Mouse (Mus musculus): ENCODE measurements around the gene Wdfy3.
"Not testable (repeated sequence)": the region's sequence is repeated elsewhere in the genome, so short reads cannot be mapped to it uniquely, and the experiment has no call there.

The Wdfy3 gene

DNA sequence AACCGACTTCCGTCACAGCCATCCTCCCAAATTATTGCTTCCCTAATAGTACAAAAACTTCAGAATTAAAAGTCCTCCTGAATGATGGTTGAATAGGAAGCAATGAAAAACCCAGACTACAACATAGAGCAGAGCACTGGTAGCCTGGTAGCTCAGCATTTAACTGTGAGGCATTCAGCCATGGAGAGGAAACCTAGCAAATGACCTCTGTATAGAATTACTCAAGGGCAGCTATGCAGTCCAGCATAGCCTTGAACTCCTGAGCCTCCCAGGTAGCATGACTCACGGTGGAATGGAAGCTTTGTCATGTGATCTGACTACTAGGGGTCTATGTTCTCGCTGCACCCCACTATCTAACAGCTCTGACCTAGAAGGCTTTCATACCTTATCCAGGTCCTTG, 189.8 kb downstream of the Wdfy3 start:
- no peak for DNase-seq

DNA sequence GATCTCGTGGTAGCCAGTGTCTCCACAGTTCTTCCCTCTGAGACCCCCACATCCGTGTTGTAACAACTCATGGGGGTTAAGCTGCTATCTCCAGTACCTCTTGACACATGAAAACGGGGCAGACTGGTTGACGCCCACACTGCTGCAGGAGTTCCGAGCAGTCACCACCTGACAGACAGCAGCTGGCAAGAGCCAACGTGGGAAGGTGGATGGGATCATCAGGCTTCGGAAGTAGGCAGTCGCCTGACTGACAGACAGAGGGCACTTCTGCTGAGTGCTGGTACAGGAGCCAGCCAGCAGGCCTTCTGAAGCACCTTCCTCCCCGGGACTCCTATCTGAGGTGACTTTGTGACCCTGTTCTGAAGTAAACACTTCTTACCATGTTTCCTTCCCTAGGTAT, 191.3 kb downstream of the Wdfy3 start:
- no peak for DNase-seq

GRCm38 (mm10) chr5:101876185-101876584, 193.5 kb downstream of the Wdfy3 start:
- DNase-seq, result no peak

DNA sequence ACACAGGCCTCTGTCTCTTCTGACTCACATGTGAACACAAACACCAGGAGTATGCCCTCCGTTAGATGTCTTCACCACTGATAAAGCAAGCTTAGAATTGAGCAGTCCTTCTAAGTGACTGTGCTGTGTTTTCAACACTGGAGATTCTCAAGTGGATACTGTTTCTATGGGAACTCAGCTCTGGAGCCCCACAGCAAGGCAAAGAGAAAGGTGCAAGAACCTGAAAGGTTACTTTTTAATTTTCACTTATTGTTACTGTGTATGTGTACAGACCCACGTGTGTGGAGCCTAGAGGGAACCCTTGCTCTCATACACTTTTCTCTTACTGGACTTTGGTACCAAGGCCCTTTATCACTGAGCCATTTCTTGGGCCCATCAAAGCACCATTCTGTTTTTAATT, 203.0 kb downstream of the Wdfy3 start:
- no peak for DNase-seq

- DNase-seq, result no peak
Measured at GRCm38 (mm10) chr5:101863946-101864345, 205.8 kb downstream of the Wdfy3 start.

- DNase-seq, result no peak
Measured at GRCm38 (mm10) chr5:101862651-101863050, 207.1 kb downstream of the Wdfy3 start.

GRCm38 (mm10) chr5:101861786-101862571, 207.7 kb downstream of the Wdfy3 start:
- no peak for DNase-seq

DNA sequence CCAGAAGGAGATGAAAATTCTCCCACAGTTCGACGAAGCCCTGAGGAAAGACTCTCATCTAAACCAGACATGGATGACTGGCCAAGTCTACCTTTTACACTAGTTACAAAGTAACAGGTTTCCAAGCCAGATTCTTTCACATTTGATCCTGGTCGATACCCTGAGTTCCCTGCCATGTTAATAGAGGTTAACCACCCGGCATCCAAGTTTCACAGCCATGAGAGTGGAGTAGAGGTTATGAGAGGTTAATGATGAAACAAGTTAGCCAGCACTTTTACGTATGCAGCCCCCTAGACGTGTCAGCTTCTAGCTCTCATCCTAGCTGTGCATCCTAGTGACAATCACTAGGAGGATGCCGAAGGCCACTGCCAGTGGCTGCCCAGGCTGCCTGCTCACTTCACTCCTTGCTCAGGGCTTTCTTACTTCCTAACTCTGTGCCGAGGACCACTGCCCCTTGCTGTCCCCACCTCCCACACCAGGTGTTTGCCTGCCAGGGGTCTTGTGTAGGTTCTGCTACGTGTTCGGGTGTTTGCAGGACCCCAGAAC, 210.8 kb downstream of the Wdfy3 start:
- DNase-seq, result no peak

DNA sequence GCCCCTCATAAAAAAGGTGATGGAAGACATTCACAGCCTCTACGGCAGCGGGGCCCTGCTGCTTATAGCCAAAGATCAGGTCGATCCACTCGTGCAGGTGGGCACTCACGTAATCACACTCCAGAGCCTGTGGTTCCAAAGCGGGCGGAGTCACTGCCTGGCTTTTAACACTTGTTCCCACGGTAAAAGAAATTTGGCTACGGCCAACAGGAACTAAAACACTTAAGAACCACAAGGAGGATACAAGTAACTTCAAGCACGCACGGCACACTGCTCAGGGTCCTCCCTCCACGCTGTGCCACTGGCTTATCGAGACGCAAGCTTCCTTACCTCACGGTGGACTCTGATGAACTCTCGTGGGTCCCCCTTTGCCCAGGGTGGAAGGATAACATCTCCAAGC, 214.2 kb downstream of the Wdfy3 start:
- DNase-seq, result no peak

DNA sequence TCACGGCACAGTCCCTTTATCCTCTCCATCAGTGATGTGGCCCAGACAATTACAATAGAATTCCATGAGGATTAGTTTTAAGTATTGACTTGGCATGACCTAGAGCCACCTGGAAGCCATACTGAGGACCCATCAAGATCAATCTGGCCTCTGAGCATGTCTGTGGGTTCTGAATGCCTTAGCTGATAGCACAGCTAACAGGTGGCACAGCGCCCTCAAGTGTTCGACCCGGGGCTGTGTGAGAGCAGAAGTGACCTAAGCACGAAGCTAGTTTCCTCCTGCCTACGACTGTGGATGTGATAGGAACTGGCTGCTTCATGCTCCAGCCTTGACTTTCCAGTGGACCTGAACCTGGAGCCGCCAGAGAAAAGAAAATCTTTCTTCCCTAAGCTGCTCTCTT, 215.1 kb downstream of the Wdfy3 start:
- DNase-seq, result no peak

DNA sequence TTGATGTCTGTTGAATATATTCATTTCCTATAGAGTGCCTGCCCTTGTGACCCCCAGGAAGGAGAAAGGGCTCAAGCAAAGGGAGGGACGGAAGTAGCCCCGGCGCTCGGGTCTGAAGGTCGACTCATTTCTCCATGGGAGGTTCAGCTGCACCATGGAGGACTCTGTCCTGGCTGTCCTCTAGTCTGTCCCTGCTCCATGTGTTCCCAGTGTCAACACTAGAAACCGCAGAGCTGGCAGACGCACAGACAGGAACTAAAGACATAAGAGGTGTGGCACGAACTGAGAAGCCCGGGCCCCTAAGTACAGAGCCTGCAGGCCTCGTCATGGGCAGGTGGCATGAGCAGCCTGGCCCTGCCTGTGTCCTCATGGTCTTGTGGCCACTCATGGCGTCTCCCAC, 215.6 kb downstream of the Wdfy3 start:
- no peak for DNase-seq

GRCm38 (mm10) chr5:101852116-101852680, 217.5 kb downstream of the Wdfy3 start:
- DNase-seq, result no peak

DNA sequence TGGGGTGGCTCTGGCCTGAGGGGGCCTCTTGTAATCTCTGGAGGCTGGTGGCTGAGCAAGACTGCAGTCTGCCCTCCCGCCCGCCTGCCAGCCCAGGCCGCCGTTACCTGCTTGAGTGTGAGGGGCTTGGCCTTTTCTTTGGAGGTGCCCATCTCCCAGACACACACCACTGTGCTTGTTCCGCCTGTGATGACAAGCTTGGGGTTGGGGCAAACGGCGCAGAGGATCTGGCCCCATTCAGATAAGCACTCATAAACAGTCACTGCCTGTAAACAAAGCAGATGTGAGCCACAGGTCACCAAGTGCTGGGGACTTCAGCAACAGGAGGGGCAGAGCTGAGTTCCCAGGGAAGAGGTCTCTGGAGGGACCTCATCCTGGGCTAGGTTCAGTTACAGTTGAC, 218.6 kb downstream of the Wdfy3 start:
- no peak for DNase-seq

GRCm38 (mm10) chr5:101847762-101848161, 222.0 kb downstream of the Wdfy3 start:
- DNase-seq, result no peak

- no peak for DNase-seq
Measured at GRCm38 (mm10) chr5:101847323-101847722, 222.4 kb downstream of the Wdfy3 start.

DNA sequence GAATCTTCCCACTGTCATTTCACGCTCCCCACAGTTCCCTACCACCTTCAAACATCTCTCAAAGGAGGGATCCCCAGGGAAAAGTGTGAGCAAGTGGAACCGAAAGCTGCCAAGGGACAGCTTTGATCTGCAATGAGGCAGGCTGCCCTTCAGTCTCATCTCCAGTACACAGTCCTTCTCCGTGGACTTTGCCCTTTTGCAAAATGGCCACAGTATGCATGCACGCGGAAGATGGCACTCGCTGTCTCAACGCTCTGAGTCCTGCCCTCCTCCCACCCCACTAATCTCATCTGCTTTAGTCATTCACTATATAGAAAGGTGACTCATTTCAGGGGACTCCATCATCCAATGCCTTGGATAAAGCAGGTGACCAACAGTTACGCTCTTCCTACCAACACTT, 223.8 kb downstream of the Wdfy3 start:
- no peak for DNase-seq

GRCm38 (mm10) chr5:101845011-101845410, 224.7 kb downstream of the Wdfy3 start:
- no peak for DNase-seq

GRCm38 (mm10) chr5:101840476-101840875, 229.2 kb downstream of the Wdfy3 start:
- DNase-seq, result peak; percentile 37

DNA sequence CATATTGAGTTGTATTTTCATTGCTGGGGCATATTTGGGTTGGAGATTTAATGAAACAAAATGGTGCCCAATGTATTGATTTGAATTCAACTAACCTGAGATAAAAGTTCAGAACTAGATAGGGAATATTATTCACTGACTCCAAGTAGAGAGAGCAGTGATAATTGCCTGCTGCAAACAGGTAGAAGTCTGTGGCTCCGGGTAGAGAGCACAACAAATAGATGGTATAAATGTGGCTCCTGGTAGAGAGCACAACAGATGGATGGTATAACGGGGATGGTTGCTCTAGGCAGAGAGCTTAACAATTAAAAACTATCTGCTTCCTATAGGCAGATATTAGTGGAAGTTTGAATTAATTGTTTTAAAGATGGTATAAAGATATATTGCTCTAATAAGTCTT, 232.1 kb downstream of the Wdfy3 start:
- DNase-seq, result not testable (repeated sequence)

- DNase-seq, result no peak
Measured at GRCm38 (mm10) chr5:101836221-101836620, 233.5 kb downstream of the Wdfy3 start.

GRCm38 (mm10) chr5:101833875-101834274, 235.8 kb downstream of the Wdfy3 start:
- no peak for DNase-seq

DNA sequence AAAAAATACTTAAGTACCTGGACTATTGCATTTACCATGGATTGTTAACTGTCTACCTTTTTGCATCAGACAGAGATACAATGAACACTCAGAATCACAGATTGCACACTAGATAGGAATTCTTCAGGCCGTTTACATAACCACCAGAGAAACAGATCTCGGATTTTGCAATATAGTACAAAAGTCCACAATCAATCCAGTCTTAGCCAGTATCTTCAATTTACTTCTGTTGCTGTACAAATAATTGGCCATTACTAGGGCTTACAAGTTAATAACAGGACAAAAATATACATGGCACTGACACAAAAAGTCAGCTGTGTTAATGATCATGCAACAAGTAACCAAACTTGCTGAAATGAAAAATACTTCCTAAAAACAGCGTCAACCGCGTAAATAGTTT, 236.7 kb downstream of the Wdfy3 start:
- DNase-seq, result no peak

GRCm38 (mm10) chr5:101832042-101832441, 237.7 kb downstream of the Wdfy3 start:
- peak; percentile 57 for DNase-seq

DNA sequence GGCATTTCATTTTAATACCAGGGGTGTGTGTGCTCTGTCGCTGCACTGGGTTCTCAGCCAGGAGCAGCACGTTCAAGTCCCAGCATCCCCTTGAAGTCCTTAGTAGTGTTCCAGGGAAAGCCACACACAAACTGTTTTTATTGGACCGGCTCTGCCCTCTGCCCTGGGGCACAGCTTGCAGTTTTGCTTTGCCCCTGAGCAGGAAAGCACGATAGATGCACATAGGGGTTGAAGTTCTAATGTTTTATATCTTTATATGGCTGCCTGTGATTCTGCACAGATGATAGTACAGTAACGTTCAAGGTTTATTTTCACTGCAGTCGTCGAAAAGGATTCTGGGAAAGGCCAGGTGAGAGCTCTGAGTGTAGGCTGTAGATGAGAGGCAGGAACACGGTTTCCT, 239.5 kb downstream of the Wdfy3 start:
- no peak for DNase-seq

DNA sequence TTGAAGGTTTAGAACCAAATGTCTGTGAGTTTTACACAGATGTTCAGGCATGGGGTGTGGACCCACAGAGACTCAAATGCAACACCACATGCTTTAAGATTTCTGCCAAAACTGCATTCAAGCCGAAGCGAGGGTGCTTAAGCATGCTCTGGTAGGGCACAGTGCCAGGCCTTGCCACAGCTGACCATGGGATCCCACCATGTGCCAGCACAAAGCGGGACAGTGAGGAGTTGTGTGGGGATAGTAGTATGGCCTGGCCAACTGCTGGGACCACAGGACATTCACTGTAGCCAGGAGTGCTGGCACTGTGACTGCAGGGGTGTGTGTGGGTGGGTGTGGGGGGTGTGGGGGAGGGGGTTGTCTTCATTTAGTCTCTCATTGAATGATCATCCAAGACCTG, 240.8 kb downstream of the Wdfy3 start:
- no peak for DNase-seq
